Mouse (Mus musculus) small intestine, adult 2 months (tissue): ENCODE data around the gene R3hdm2. TPM values are rescaled to one million over a fixed set of nuclear protein-coding genes. Genes with fewer than 3 reads are reported as not detected.

ENCODE experiments used
- H3K27ac ChIP-seq: fragments of 200-500 bp; 2 replicates; pipeline ENCODE4 v1.5.1; 2012; ENCODE audit warnings: low read depth, low read length, control low read depth, inconsistent platforms; ENCODE audit not compliant: insufficient read depth
- H3K27me3 ChIP-seq: fragments of 200-500 bp; 2 replicates; pipeline ENCODE4 v1.6.1; 2012; ENCODE audit warnings: mild to moderate bottlenecking, moderate library complexity, low read length, inconsistent platforms; ENCODE audit not compliant: control insufficient read depth, insufficient read depth
- H3K36me3 ChIP-seq: fragments of 200-500 bp; 2 replicates; pipeline ENCODE4 v1.6.1; 2012; ENCODE audit warnings: mild to moderate bottlenecking, low read length, control low read depth, inconsistent platforms; ENCODE audit not compliant: control insufficient read depth, insufficient read depth
- H3K4me1 ChIP-seq: fragments of 200-500 bp; 2 replicates; pipeline ENCODE4 v1.6.1; 2012; ENCODE audit warnings: low read length, inconsistent platforms, mixed read lengths; ENCODE audit not compliant: control insufficient read depth, insufficient read depth, insufficient read length
- H3K4me3 ChIP-seq: fragments of 200-500 bp; 2 replicates; pipeline ENCODE4 v1.5.1; 2012; ENCODE audit warnings: low read depth, mild to moderate bottlenecking, control low read depth, inconsistent platforms, low read length, moderate library complexity
- CTCF ChIP-seq: fragments of 200-500 bp; IDR thresholded peaks from 2 replicates; pipeline ENCODE4 v1.5.1; 2012; ENCODE audit warnings: low read depth, mild to moderate bottlenecking, control low read depth, inconsistent platforms, low read length, moderate library complexity, mixed read lengths; ENCODE audit not compliant: insufficient replicate concordance, insufficient read length; ENCODE audit errors: extremely low read depth
- POLR2A ChIP-seq: fragments of 200-500 bp; IDR thresholded peaks from 2 replicates; pipeline ENCODE4 v1.6.1; 2012; ENCODE audit warnings: low read depth, mild to moderate bottlenecking, control low read depth, inconsistent platforms, low read length, moderate library complexity
- WGBS: fragments of 180-500 bp; shearing (Covaris S2); methylation state at CpG from one replicate; pipeline ENCODE4 v1.1.7; 2018; 5-methylcytosine and 5-hydroxymethylcytosine counted together
- polyA plus RNA-seq: library from polyadenylated mRNA; depleted of rRNA; stranded (reverse); fragments of >200 nt; gene quantifications from 2 replicates; pipeline ENCODE4 v1.2.3, GENCODE M21; 2012

The R3hdm2 gene
- polyA plus RNA-seq, 1 experiment: 103 TPM

DNA sequence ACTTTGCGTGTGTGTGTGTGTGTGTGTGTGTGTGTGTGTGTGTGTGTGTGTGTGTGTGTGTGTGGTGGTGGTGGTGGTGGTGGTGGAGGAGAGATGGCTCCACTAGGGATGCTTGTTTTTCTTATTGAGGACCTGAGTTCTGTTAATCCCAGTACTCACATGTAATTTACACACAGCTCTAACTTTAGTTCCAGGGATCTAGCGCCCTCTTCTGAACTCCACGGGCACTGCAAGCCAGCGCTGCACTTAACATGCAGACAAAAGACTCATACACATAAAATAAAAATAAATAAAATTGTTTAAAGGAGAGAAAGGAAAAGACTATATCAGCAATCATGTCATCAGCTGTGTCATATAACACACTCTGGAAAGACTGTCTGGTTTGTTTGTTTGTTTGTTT, 31.2 kb upstream of the R3hdm2 start:
- no peaks in the 10 kb centered on the region for H3K27me3 ChIP-seq
- H3K4me1 ChIP-seq: peaks cover 7% of the 10 kb centered on the region
- 74% methylated on average over 4 of the region's 4 CpGs for WGBS
- TF ChIP-seq CTCF (no peak), POLR2A (no peak)
- H3K36me3 ChIP-seq: no peaks in the 10 kb centered on the region
- H3K27ac ChIP-seq: no peak overlapping the region
- no peak overlapping the region for H3K4me3 ChIP-seq

GRCm38 (mm10) chr10:127349810-127350209, 30.3 kb upstream of the R3hdm2 start:
- no peaks in the 10 kb centered on the region for H3K36me3 ChIP-seq
- peaks cover 7% of the 10 kb centered on the region for H3K4me1 ChIP-seq
- TF ChIP-seq CTCF (no peak), POLR2A (no peak)
- 67% methylated on average over 8 of the region's 8 CpGs for WGBS
- no peak overlapping the region for H3K27ac ChIP-seq
- H3K4me3 ChIP-seq: no peak overlapping the region
- no peaks in the 10 kb centered on the region for H3K27me3 ChIP-seq

DNA sequence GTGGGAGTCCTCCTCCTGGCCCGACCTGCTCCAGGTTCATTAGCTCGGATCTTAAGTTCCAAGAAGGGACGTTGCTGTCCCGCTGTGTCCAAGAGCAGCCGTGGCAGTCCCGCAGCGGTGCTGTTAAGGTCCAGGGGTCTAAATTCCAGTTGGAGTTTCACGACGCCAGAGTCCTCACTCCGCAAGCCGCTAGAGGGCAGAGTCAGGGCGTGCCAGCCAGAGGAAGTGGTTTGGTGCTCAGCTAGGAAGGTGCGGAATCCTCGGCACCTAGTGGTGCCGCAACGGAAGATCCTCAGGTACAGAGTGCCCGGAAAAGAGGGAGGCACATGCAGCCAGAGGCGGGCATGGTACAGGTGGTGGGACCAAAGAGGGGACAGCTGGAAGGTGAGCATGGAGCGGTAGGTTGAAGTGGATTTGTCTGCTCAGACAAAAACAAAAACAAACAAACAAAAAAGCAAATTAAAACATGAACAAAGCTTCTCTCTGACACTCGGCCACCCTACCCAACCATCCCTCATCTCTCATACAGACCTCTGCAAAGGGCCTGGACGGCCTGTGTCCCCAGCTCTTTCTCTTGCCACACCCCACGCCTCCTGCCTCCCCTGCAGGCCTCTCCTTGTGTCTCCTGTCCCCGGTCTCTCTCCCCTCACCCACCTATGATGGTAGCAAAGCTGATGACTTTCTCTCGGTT, 29.4 kb upstream of the R3hdm2 start:
- WGBS: 12% methylated on average over 24 of the region's 24 CpGs
- no peaks in the 10 kb centered on the region for H3K36me3 ChIP-seq
- no peaks in the 10 kb centered on the region for H3K27me3 ChIP-seq
- H3K27ac ChIP-seq: no peak overlapping the region
- TF ChIP-seq CTCF (peak; percentile 86), POLR2A (no peak)
- H3K4me3 ChIP-seq: peak overlapping the region; percentile 18; the same call in 1 of the 2 replicates
- H3K4me1 ChIP-seq: peaks cover 7% of the 10 kb centered on the region

- H3K4me3 ChIP-seq: no peak overlapping the region
- 87% methylated on average over 8 of the region's 8 CpGs for WGBS
These were observed 28.9 kb upstream of the R3hdm2 start for GRCm38 (mm10) chr10:127351285-127351595.

DNA sequence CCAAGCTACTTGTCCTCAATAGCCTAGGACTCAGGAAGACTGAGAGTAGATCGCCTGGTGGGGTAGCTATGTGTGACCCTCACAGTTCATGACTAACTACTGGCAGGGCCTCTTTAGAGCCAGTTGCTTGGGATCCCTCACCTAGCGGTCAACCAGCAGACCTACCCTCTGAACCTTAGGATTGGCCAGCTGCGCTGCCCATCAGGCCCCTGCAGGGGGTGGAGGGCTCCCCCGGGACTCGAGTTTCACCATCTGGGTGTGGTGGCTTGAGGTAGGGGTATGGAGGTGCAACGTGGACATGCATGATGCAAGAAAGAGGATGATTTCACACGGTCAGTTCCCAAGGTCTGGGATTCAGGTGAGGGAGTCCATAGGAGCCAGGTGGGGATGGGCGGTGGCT, 28.4 kb upstream of the R3hdm2 start:
- TF ChIP-seq CTCF (no peak), POLR2A (no peak)
- peaks cover 7% of the 10 kb centered on the region for H3K4me1 ChIP-seq
- no peaks in the 10 kb centered on the region for H3K36me3 ChIP-seq
- H3K4me3 ChIP-seq: no peak overlapping the region
- H3K27me3 ChIP-seq: no peaks in the 10 kb centered on the region
- 73% methylated on average over 8 of the region's 8 CpGs for WGBS
- H3K27ac ChIP-seq: no peak overlapping the region

More at GRCm38 (mm10) chr10:127351285-127351595, 28.9 kb upstream of the R3hdm2 start:
- Histone ChIP-seq H3K27me3 (no peaks in the 10 kb centered on the region), H3K4me1 (peaks cover 7% of the 10 kb centered on the region), H3K27ac (no peak overlapping the region), H3K36me3 (no peaks in the 10 kb centered on the region)
- TF ChIP-seq CTCF: no peak
- no peak for TF ChIP-seq POLR2A

DNA sequence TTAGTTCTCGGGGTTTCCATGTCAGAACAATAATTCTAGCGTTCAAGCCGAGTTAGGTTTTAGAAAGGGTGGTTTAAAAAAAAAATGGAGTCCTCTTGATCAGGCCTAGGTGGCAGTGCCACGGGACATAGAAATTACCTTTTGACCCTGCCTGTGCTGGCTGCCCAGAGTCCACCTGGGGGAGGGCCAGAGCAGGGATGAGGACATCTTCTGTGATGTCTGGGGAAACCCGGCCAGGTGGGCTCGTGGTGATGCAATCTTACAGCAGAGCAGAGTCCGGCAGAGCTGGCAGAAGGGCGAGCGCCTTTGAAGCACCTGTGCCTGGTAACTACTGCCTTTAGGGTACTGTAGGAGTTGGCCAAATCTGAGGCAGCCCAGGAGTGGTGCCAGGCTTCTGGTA, 27.9 kb upstream of the R3hdm2 start:
- TF ChIP-seq POLR2A: no peak
- no peak for TF ChIP-seq CTCF
- WGBS: 54% methylated on average over 9 of the region's 9 CpGs
- Histone ChIP-seq H3K27ac (no peak overlapping the region), H3K4me3 (no peak overlapping the region), H3K27me3 (no peaks in the 10 kb centered on the region), H3K4me1 (peaks cover 7% of the 10 kb centered on the region), H3K36me3 (no peaks in the 10 kb centered on the region)

DNA sequence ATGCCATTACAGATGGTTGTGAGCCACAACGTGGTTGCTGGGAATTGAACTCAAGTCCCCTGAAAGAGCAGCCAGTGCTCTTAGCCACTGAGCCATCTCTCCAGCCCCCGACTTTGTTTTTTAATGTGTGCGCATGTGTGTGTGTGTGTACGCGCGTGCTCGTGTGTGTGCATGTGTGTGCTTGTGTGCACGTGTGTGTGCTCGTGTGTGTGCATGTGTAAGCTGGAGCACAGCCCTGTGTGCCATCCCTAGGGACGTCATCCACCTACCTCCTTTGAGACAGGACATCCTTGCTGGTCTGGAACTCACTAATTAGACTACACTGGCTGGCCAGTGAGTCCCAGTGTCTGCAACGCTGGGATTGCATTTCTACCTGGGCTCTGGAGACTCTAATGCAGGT, 27.4 kb upstream of the R3hdm2 start:
- Histone ChIP-seq H3K4me3 (no peak overlapping the region), H3K36me3 (no peaks in the 10 kb centered on the region), H3K27ac (no peak overlapping the region), H3K27me3 (no peaks in the 10 kb centered on the region), H3K4me1 (peaks cover 7% of the 10 kb centered on the region)
- no peak for TF ChIP-seq CTCF
- no peak for TF ChIP-seq POLR2A
- 88% methylated on average over 11 of the region's 11 CpGs for WGBS
